Mouse (Mus musculus) lung, adult 2 months (tissue): ENCODE results near the gene Vmn2r5. TPM values are rescaled to one million over a fixed set of nuclear protein-coding genes. Genes with fewer than 3 reads are reported as not detected.
"Not testable (repeated sequence)": the region's sequence is repeated elsewhere in the genome, so short reads cannot be mapped to it uniquely, and the experiment has no call there.

ENCODE experiments used
- DNase-seq: peaks from one replicate; pipeline ENCODE4 v3.0.0; 2022
- H3K4me1 ChIP-seq: fragments of 200-500 bp; 2 replicates; pipeline ENCODE4 v1.6.1; 2011; ENCODE audit warnings: low read length; ENCODE audit not compliant: control insufficient read depth, insufficient read depth
- H3K4me3 ChIP-seq: fragments of 200-500 bp; replicated peaks from 2 replicates; pipeline ENCODE3; 2011; ENCODE audit warnings: low read depth, mild to moderate bottlenecking, control low read depth, low read length; ENCODE audit errors: extremely low read depth
- WGBS: fragments of 180-500 bp; shearing (Covaris S2); methylation state at CpG from one replicate; pipeline ENCODE4 v1.1.7; 2018; 5-methylcytosine and 5-hydroxymethylcytosine counted together
- polyA plus RNA-seq: library from polyadenylated mRNA; depleted of rRNA; stranded (reverse); fragments of >200 nt; gene quantifications from 2 replicates; pipeline ENCODE4 v1.2.3, GENCODE M21; 2012; rRNA removed

The Vmn2r5 gene
- not detected in 2 replicates for polyA plus RNA-seq

- not testable (repeated sequence) for DNase-seq, H3K4me3 ChIP-seq, H3K4me1 ChIP-seq
- WGBS = 86% methylated on average over 1 of the region's 2 CpGs
Measured at GRCm38 (mm10) chr3:64509742-64510141, at the start of gene Vmn2r5. Gene Vmn2r5 (minus strand): TSS chr3:64509842.

GRCm38 (mm10) chr3:64523585-64523984 is 13.9 kb upstream of the Vmn2r5 start:
- not testable (repeated sequence) for H3K4me3 ChIP-seq, H3K4me1 ChIP-seq, DNase-seq
- 48% methylated on average over 1 of the region's 1 CpGs for WGBS

Other genes with a start within 250 kb of the Vmn2r5 start
- gene Vmn2r3, start 220.1 kb downstream of the Vmn2r5 start, polyA plus RNA-seq = not detected in 2 replicates
- gene Vmn2r4, start 94.5 kb downstream of the Vmn2r5 start, polyA plus RNA-seq = not detected in 2 replicates
- not detected in 2 replicates for gene Vmn2r6, start 56.0 kb upstream of the Vmn2r5 start, polyA plus RNA-seq